Mouse (Mus musculus) embryonic facial prominence, embryonic 13.5 days (tissue): Measurements from ENCODE around the gene Pgap2. TPM values are rescaled to one million over a fixed set of nuclear protein-coding genes. Genes with fewer than 3 reads are reported as not detected.
A peak's percentile ranks its signal among the peaks of the same experiment; 100 is the strongest.
"Not testable (repeated sequence)": the region's sequence is repeated elsewhere in the genome, so short reads cannot be mapped to it uniquely, and the experiment has no call there.

Source experiments
- ATAC-seq: fragments of 200-750 bp; cut with Nextera tagmentation; 2 replicates; pipeline ENCODE4 v1.8.0; 2017; ENCODE audit warnings: low read depth; ENCODE audit not compliant: insufficient number of reproducible peaks, insufficient read depth, low FRiP score, low TSS enrichment
- H3K27ac ChIP-seq: fragments of 300-500 bp; sonication (generic); 2 replicates; pipeline ENCODE4 v1.5.1; 2015; ENCODE audit warnings: moderate library complexity, mild to moderate bottlenecking, inconsistent platforms
- H3K27me3 ChIP-seq: fragments of 300-500 bp; sonication (generic); 2 replicates; pipeline ENCODE4 v1.6.1; 2015; ENCODE audit warnings: mild to moderate bottlenecking, inconsistent platforms
- H3K36me3 ChIP-seq: fragments of 300-500 bp; sonication (generic); 2 replicates; pipeline ENCODE4 v1.6.1; 2015; ENCODE audit warnings: mild to moderate bottlenecking, inconsistent platforms
- H3K4me1 ChIP-seq: fragments of 300-500 bp; sonication (generic); 2 replicates; pipeline ENCODE4 v1.6.1; 2015; ENCODE audit warnings: inconsistent platforms
- H3K4me2 ChIP-seq: fragments of 300-500 bp; sonication (generic); 2 replicates; pipeline ENCODE4 v1.6.1; 2015; ENCODE audit warnings: moderate library complexity, mild to moderate bottlenecking, inconsistent platforms
- H3K4me3 ChIP-seq: fragments of 300-500 bp; sonication (generic); 2 replicates; pipeline ENCODE4 v1.5.1; 2015; ENCODE audit warnings: mild to moderate bottlenecking, inconsistent platforms
- H3K9ac ChIP-seq: fragments of 300-500 bp; sonication (generic); 2 replicates; pipeline ENCODE4 v1.6.1; 2015; ENCODE audit warnings: mild to moderate bottlenecking, inconsistent platforms
- H3K9me3 ChIP-seq: fragments of 300-500 bp; sonication (generic); 2 replicates; pipeline ENCODE4 v1.6.1; 2016; ENCODE audit warnings: inconsistent platforms
- WGBS: fragments of 180-500 bp; shearing (Covaris S2); methylation state at CpG from one replicate; pipeline ENCODE4 v1.1.7; 2015; ENCODE audit warnings: mixed read lengths; 5-methylcytosine and 5-hydroxymethylcytosine counted together
- polyA plus RNA-seq: library from polyadenylated mRNA; unstranded; fragments of >200 nt; fragmentation: Nextera tagmentation; extraction: Ambion mirVana; gene quantifications from 2 replicates; pipeline ENCODE4 v1.2.1, GENCODE M21; 2015

The Pgap2 gene
- polyA plus RNA-seq, 1 experiment from 2014 or later: 93.5 TPM

DNA sequence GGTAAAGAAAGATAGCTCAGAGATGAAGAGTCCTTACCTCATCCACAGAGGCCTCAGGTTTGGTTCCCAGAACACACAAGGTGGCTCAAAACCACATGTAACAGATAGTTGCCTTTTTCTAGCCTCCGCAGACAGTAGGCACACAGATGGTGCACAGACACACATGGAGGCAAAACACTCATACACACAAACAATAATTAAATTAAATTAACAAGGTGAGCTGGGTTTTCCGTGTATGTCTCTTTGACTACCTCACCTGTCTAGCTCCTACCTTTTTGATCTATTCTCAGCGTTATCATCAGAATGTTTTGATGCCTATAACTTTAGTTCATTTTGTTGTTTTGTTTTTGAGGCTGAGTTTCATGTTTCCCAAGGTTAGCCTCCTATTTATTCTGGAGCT, 45.9 kb downstream of the Pgap2 start, which contains the start of gene Rhog:
TSS of gene Rhog (minus strand) at position 101 of the 400 bp plus-strand sequence.
- H3K9ac ChIP-seq: no peak within 1 kb of the TSS
- whole genome bisulfite sequencing: 74% methylated on average over 3 of the region's 3 CpGs
- H3K27me3 ChIP-seq: no peaks in the 10 kb centered on the region
- H3K27ac ChIP-seq: no peak within 1 kb of the TSS
- H3K36me3 ChIP-seq: no peaks in the 10 kb centered on the region
- H3K4me3 ChIP-seq: no peak within 1 kb of the TSS
- no peak within 1 kb of the TSS for H3K4me2 ChIP-seq
- no peaks in the 10 kb centered on the region for H3K9me3 ChIP-seq
- no peak for ATAC-seq
- no peaks in the 10 kb centered on the region for H3K4me1 ChIP-seq

DNA sequence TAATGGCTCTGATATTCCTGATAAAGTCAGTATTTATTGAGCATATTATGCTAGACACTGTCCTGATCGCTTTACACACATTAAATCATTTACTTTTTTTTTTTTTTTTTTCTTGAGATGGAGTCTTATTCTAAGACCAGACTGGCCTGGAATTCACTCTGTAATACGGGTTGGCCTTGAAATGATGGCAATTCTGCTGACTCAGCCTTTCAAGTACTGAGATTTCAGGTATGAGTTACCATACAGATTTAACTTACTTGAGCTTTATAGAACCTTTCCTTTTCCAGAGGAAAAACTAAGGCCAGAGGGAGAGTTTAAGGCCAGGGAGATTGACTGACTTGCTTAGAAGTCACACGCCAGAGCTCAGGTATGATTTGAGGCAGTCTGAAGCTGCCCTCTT, 46.6 kb downstream of the Pgap2 start:
- 79% methylated on average over 3 of the region's 3 CpGs for WGBS
- no peaks in the 10 kb centered on the region for H3K4me1 ChIP-seq
- no peak overlapping the region for H3K4me2 ChIP-seq
- no peak overlapping the region for H3K9ac ChIP-seq
- no peaks in the 10 kb centered on the region for H3K36me3 ChIP-seq
- no peak overlapping the region for H3K27ac ChIP-seq
- H3K9me3 ChIP-seq: no peaks in the 10 kb centered on the region
- no peak overlapping the region for H3K4me3 ChIP-seq
- no peak for ATAC-seq
- H3K27me3 ChIP-seq: no peaks in the 10 kb centered on the region

DNA sequence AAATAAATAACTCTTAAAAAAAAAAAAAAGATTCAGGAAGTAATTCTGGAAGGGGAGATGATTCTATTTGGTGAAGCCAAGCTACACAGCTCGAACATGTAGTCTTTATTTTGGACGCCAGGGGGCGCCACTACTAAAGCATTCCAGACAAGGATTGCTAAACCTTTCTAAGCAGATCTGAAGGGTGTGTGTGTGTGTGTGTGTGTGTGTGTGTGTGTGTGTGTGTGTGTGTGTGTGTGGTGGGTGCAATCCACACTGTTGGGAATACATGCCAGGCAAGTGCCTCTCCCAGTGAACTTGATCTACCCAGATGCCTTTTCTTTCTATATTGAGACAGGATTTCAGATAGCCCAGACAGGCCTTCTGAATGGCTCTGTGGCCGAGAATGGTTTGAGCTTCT, 48.2 kb downstream of the Pgap2 start:
- no peak overlapping the region for H3K9ac ChIP-seq
- H3K36me3 ChIP-seq: no peaks in the 10 kb centered on the region
- no peak overlapping the region for H3K27ac ChIP-seq
- H3K9me3 ChIP-seq: no peaks in the 10 kb centered on the region
- WGBS: 19% methylated on average over 4 of the region's 4 CpGs
- H3K4me2 ChIP-seq: no peak overlapping the region
- no peak overlapping the region for H3K4me3 ChIP-seq
- no peaks in the 10 kb centered on the region for H3K4me1 ChIP-seq
- ATAC-seq: no peak
- H3K27me3 ChIP-seq: no peaks in the 10 kb centered on the region

DNA sequence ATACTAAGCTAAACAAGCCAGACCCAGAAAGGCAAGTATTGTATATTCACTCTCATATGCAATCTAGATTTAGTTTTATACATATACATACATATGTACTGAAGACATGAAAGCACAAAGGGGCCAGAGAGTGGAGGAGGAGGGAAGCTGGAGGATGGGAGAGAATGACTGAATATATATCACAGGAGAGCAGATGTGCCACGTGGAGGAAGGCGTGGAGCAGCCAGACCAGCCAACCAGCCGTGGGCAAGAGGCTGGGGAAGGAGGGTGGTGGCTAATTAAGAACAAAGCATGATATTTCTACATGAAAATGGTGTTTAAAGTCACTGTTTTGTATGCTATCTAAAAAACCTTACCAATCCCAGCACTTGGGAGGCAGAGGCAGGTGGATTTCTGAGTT, 48.7 kb downstream of the Pgap2 start:
- H3K9ac ChIP-seq: no peak overlapping the region
- H3K36me3 ChIP-seq: no peaks in the 10 kb centered on the region
- no peak overlapping the region for H3K4me3 ChIP-seq
- no peaks in the 10 kb centered on the region for H3K9me3 ChIP-seq
- no peak for ATAC-seq
- WGBS: 70% methylated on average over 3 of the region's 3 CpGs
- no peaks in the 10 kb centered on the region for H3K27me3 ChIP-seq
- H3K4me1 ChIP-seq: no peaks in the 10 kb centered on the region
- H3K27ac ChIP-seq: no peak overlapping the region
- no peak overlapping the region for H3K4me2 ChIP-seq

DNA sequence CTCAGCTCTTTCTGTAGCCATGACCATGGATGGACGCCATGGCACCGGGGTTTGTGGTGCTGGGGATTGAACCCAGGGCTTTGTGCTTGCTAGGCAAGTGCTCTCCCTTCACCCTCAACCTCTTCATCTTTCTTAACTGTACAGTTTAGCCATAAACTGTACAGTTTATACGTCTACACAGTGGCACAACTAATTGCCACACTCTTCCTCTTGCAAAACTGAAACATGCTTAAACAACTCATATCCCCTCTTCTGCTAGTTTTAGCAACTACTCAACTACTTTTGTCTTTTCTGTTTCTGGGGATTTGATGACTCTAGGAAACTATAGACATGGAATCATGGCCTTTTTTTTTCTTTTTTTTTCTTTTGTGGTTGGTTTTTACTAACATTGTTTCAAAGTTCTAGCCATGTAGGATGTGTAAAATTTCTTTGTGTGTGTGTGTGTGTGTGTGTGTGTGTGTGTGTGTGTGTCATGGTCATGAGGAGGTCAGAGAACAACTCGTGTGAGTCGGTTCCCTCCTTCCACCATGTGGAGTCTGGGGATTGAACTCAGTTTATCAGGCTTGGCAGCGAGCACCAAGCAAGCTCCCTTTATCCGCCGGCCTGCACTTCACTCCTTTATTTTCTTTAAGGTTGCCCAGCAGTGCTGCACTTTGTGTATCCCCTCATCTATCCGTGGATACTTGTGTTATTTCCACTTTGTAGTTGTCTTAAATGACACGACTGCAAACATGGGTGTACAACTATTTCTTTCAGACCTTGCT, 49.9 kb downstream of the Pgap2 start:
- WGBS: 83% methylated on average over 10 of the region's 10 CpGs
- Histone ChIP-seq H3K27ac (no peak overlapping the region), H3K9ac (no peak overlapping the region), H3K4me1 (no peaks in the 10 kb centered on the region), H3K4me3 (no peak overlapping the region), H3K36me3 (no peaks in the 10 kb centered on the region), H3K27me3 (no peaks in the 10 kb centered on the region), H3K9me3 (no peaks in the 10 kb centered on the region), H3K4me2 (no peak overlapping the region)
- no peak for ATAC-seq

DNA sequence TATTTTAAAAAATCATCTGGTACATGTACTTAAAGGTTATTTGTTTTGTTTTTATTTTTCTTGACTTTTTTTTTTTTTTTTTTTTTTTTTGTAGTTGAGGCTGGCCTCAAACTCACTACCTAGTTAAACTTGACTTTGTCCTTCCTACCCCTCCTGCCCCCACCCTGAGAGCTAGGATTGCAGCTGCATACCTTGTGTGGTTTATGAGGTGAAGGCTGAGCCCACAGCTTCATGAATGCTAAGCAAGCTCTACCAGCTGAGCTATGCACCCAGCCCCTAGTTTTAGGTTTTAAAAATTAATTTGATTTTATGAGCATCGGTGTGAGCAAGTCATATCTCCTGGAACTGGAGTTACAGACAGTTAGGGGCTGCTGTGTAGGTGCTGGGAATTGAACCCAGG, 50.5 kb downstream of the Pgap2 start:
- no peak overlapping the region for H3K4me3 ChIP-seq
- no peak overlapping the region for H3K27ac ChIP-seq
- no peak for ATAC-seq
- H3K4me1 ChIP-seq: no peaks in the 10 kb centered on the region
- no peak overlapping the region for H3K9ac ChIP-seq
- no peaks in the 10 kb centered on the region for H3K9me3 ChIP-seq
- H3K27me3 ChIP-seq: no peaks in the 10 kb centered on the region
- H3K4me2 ChIP-seq: no peak overlapping the region
- WGBS: 79% methylated on average over 1 of the region's 1 CpGs
- no peaks in the 10 kb centered on the region for H3K36me3 ChIP-seq

DNA sequence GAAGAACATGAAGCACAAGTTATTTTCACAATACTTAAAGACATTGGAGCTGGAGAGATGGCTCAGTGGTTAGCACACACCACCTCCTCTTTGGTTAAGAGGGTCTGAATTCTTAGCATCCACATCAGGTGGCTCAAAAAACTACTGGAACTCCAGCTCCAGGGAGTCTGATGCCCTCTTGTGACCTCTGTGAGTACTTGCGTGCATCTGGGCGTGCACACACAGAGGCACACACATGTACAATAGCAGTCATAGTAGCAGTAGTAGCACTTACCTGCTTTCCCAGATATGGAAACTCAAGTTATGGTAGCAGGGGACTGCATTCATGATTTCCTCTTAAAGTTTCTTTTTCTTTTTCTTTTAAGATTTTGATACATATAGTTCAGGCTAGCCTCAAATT, 53.0 kb downstream of the Pgap2 start:
- Histone ChIP-seq H3K36me3 (no peaks in the 10 kb centered on the region), H3K27ac (no peak overlapping the region), H3K4me2 (no peak overlapping the region), H3K4me3 (no peak overlapping the region), H3K4me1 (0 out of 2 replicates have a peak, but pooled peaks cover 4% of the 10 kb centered on the region), H3K27me3 (no peaks in the 10 kb centered on the region), H3K9ac (no peak overlapping the region), H3K9me3 (no peaks in the 10 kb centered on the region)
- 92% methylated on average over 2 of the region's 2 CpGs for WGBS
- no peak for ATAC-seq

DNA sequence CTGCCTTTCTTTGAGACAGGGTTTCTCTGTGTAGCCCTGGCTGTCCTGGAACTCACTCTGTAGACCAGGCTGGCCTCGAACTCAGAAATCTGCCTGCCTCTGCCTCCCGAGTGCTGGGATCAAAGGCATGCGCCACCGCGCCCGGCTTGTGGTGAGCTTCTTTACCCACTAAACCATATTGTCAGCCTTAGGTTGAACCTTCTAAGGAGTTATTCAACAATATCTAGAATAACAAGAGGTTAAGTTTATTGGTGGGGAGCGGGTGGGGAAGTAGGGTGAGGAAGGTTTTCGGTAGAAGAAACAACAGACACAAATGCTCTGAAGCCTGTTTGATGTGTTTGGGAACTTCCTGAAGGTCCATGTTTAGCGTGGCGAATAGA, 56.0 kb downstream of the Pgap2 start:
- not testable (repeated sequence) for H3K27me3 ChIP-seq, H3K9ac ChIP-seq, H3K36me3 ChIP-seq, ATAC-seq, H3K9me3 ChIP-seq, H3K27ac ChIP-seq, H3K4me3 ChIP-seq, H3K4me2 ChIP-seq
- 91% methylated on average over 10 of the region's 10 CpGs for WGBS
- H3K4me1 ChIP-seq: peaks cover 19% of the 10 kb centered on the region; the same call in 1 of the 2 replicates

DNA sequence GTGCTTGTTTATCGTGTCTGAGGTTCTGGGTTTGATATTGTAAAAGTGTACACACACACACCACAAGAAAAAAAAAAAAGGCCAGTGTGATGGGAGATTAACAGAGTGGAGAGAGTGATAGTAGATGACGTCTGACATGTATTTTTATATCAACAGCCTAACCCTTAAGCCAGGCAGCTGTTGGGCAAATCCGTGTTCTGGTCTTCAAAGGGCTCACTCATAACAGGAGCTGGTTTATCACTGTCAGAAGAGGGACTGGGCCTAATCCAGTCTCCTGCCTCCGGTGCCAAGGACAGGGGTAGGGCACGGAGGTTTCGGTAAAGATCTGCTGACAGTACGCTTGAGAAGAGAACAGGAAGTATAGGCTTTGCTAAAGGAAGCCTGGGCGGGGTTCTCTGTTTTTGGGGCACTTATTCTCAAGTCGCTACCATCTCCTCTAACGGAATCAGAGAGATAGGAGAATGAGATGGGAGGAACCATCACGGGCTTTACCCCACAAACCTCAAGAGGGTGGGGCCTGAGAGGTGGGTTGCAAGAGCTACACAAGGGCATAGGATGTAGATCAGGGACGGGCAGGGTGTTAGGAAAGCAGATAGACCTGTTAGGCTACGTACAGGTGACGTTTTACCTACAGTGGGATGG, 56.5 kb downstream of the Pgap2 start:
- Histone ChIP-seq H3K27me3 (no peaks in the 10 kb centered on the region), H3K4me3 (peak overlapping the region; percentile 84), H3K36me3 (no peaks in the 10 kb centered on the region), H3K9ac (no peak overlapping the region), H3K4me1 (peaks cover 19% of the 10 kb centered on the region; the same call in 1 of the 2 replicates), H3K4me2 (peak overlapping the region; percentile 89; the same call in 1 of the 2 replicates), H3K27ac (0 out of 2 replicates have a peak overlapping the region, but pooled peaks have one; percentile 44), H3K9me3 (no peaks in the 10 kb centered on the region)
- 49% methylated on average over 14 of the region's 14 CpGs for WGBS
- ATAC-seq: no peak

DNA sequence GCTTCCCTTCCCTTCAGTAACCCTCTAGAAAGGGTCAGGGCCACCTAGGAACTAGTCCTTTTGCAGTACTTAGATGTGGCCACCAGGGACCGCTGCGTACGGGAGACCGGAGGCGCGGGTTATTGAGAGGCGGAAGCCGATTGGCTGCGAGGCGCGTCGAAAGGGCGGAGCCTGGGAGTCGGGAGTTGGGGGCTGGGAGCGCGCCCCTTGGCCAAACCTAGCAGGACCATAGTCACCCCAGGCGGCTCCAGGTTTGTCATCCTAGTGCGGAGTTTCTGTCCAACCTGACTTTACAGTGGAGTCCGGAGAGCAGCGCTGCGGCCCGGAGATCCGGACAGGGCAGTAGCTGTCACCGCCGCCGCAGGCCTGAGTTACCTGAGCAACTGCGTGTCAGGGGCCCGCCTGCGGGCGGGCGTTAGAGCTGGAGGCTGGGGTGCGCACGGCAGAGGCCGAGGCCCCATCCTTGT, 57.1 kb downstream of the Pgap2 start:
- under 1% methylated on average over 34 of the region's 34 CpGs for WGBS
- peak overlapping the region; percentile 44 for H3K27ac ChIP-seq

DNA sequence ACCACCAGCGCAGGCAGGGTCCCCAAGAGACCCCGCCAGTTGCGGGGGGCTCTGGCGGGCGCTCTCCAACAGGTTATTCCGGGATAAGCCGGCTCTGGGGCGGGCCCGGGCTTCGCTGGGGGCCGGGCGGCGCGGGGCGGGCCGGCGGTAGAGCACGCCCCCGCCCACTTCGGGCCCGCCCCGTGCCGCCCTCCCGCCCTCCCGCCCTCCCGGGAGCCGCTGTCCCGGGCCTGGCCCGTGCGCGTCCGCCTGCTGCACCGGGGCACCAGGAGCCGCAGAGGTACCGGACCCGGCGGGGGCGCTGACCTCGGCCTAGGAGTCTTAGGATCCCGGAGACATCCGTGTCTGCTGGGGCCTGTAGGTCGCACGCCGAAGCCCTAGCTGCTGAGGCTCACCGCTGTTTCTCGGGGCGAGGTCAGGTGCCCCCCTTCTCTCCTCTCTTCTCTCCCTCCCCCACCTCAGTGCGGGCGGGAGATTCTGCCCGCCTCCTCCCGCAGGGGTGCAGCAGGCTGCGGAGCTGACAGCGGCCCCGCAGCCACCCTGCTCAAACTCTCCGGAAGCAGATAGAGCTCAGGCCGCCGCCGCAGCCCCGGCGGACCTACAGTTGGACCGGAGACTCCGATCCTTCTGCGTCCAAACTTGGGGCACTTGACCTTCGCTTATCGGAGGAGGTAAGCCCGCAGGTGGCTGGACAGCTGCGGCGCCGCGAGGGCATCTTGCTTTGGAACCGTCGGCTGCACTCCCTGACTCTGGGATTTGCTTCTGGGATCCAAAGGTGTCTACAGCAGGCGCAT, 57.8 kb downstream of the Pgap2 start, which contains the start of gene Stim1:
TSS of gene Stim1 (plus strand) at position 206 of the 794 bp plus-strand sequence.
- H3K9me3 ChIP-seq: no peaks in the 10 kb centered on the region
- peak; percentile 89 for ATAC-seq
- peak within 1 kb of the TSS; percentile 44 for H3K27ac ChIP-seq
- peak within 1 kb of the TSS; percentile 81 for H3K9ac ChIP-seq
- H3K27me3 ChIP-seq: no peaks in the 10 kb centered on the region
- H3K4me1 ChIP-seq: peaks cover 19% of the 10 kb centered on the region; the same call in 1 of the 2 replicates
- peak within 1 kb of the TSS; percentile 89 for H3K4me2 ChIP-seq
- H3K36me3 ChIP-seq: no peaks in the 10 kb centered on the region
- H3K4me3 ChIP-seq: peak within 1 kb of the TSS; percentile 84
- under 1% methylated on average over 63 of the region's 73 CpGs for WGBS

More for the DNA sequence above, 57.1 kb downstream of the Pgap2 start:
- peak overlapping the region; percentile 89 for H3K4me2 ChIP-seq
- ATAC-seq: peak; percentile 85
- peak overlapping the region; percentile 81 for H3K9ac ChIP-seq
- no peaks in the 10 kb centered on the region for H3K9me3 ChIP-seq
- no peaks in the 10 kb centered on the region for H3K36me3 ChIP-seq
- peak overlapping the region; percentile 84 for H3K4me3 ChIP-seq
- no peaks in the 10 kb centered on the region for H3K27me3 ChIP-seq
- peaks cover 19% of the 10 kb centered on the region; the same call in 1 of the 2 replicates for H3K4me1 ChIP-seq
